Mouse (Mus musculus) bone marrow macrophage, adult 2 months (primary cell): Measurements from ENCODE around the gene Bak1. TPM values are rescaled to one million over a fixed set of nuclear protein-coding genes. Genes with fewer than 3 reads are reported as not detected.

ENCODE experiments used
- H3K27ac ChIP-seq: 2 replicates; pipeline ENCODE4 v1.5.1; 2012; ENCODE audit warnings: low read depth, low read length; ENCODE audit not compliant: insufficient read depth
- H3K4me1 ChIP-seq: 2 replicates; pipeline ENCODE4 v1.6.1; 2012; ENCODE audit warnings: low read length; ENCODE audit not compliant: control insufficient read depth, insufficient read depth
- H3K4me3 ChIP-seq: 2 replicates; pipeline ENCODE4 v1.5.1; 2012; ENCODE audit warnings: mild to moderate bottlenecking, low read length, moderate library complexity; ENCODE audit not compliant: insufficient read depth
- CTCF ChIP-seq: IDR thresholded peaks from 2 replicates; pipeline ENCODE4 v1.5.1; 2012; ENCODE audit warnings: low read depth, mild to moderate bottlenecking, low read length, moderate library complexity
- POLR2A ChIP-seq: IDR thresholded peaks from 2 replicates; pipeline ENCODE4 v1.6.1; 2012; ENCODE audit warnings: mild to moderate bottlenecking, low read depth, low read length, borderline replicate concordance
- polyA plus RNA-seq: library from polyadenylated mRNA; stranded (reverse); fragments of >200 nt; gene quantifications from 2 replicates; pipeline ENCODE4 v1.2.4, GENCODE M21; 2012; ENCODE audit not compliant: missing spikeins, insufficient read depth, insufficient read length

Bak1 gene
- polyA plus RNA-seq, 1 experiment, result 83.0 TPM

DNA sequence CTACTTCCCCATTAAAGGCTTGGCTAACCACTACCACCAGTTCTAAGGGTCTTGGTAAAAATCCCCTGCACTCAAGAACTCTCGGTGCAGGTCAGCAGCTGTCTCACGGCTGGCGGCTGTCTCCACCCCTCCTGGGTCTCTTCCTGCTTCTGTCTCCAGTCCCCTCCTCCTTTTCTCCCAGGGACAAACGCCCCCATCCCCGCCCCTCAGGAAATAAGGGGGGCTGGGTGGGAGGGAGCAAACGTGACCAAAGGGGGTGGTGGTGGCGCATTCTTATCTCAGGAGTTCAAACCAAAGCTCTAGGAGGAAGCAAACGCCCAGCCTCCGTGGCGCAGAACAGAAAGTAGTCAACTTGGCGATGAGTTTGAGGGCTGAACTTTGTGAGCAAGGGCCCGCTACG is 27.4 kb upstream of the Bak1 start:
- no peak for TF ChIP-seq POLR2A
- no peak for TF ChIP-seq CTCF
- Histone ChIP-seq H3K4me3 (peak overlapping the region; percentile 75), H3K4me1 (peaks cover 28% of the 10 kb centered on the region), H3K27ac (peak overlapping the region; percentile 64)

- TF ChIP-seq POLR2A (no peak), CTCF (no peak)
- H3K27ac ChIP-seq, result no peak overlapping the region
- peaks cover 30% of the 10 kb centered on the region for H3K4me1 ChIP-seq
- H3K4me3 ChIP-seq, result no peak overlapping the region
These were observed 22.7 kb upstream of the Bak1 start for GRCm38 (mm10) chr17:27051514-27051913.

GRCm38 (mm10) chr17:27050853-27051252 is 22.0 kb upstream of the Bak1 start:
- no peak overlapping the region for H3K27ac ChIP-seq
- H3K4me3 ChIP-seq, result no peak overlapping the region
- no peak for TF ChIP-seq POLR2A
- TF ChIP-seq CTCF, result no peak
- H3K4me1 ChIP-seq, result peaks cover 33% of the 10 kb centered on the region

DNA sequence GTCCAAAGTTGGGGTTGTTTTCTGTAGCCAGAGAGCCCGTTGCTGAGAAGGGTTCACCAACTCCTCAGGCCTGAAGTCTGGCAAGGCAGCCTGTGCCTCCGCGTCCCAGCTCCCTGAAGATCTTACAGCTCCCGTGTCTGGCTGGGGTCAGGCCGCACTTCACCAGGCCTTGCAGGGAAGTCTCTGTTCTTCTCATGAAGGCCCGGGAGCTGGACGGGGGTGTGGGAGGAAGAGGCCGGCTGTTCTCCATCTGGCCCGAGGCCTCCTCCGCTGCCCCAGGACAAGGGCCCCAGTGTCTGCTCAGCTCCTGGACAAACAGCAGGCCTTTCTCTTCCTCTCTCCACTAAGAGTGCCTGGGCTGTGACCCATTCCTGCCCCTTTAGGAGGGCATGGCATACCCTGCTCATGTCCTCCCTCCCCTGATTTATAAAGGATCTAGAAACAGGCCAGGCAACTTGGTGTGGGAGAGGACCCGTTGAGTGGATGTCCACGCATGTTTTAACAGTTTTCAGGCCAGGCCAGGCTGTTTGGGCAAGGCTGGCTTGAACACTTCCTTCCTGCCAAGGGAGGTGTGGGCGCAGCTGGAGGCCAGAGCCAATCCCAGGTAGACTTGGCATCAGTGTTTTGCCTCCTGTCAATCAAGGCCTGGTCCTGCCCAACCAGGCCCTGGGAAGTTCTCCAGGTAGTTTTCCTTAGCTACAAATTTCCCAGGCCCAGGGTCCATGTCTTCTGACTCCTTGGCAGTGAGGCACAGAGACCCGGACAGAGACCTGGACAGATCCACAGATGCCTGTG is 19.8 kb upstream of the Bak1 start:
- Histone ChIP-seq H3K27ac (no peak overlapping the region), H3K4me1 (peaks cover 34% of the 10 kb centered on the region), H3K4me3 (no peak overlapping the region)
- TF ChIP-seq CTCF (no peak), POLR2A (no peak)

GRCm38 (mm10) chr17:27047762-27048444 is 19.1 kb upstream of the Bak1 start:
- Histone ChIP-seq H3K27ac (no peak overlapping the region), H3K4me3 (no peak overlapping the region), H3K4me1 (peaks cover 35% of the 10 kb centered on the region)
- TF ChIP-seq CTCF (peak; percentile 64), POLR2A (no peak)

DNA sequence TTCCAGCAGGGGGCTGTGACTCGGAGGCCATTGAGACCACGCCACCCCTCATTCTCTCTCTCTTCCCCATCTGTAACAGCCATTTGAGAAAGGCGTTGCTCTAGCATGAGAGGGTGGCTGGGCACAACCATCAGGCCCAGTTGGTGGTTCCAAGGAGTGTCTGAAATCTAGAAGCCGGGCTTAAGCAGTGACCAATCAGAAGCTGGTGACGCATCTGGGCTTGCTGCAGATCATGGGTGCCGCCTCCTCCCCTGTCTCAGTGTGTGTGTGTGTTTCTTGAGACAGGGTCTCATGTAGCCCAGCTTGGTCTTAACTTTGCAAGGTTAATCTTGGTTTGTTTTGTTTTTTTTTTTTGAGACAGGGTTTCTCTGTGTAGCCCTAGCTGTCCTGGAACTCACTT is 16.4 kb upstream of the Bak1 start:
- Histone ChIP-seq H3K27ac (no peak overlapping the region), H3K4me1 (peaks cover 35% of the 10 kb centered on the region), H3K4me3 (no peak overlapping the region)
- no peak for TF ChIP-seq POLR2A
- TF ChIP-seq CTCF, result no peak

DNA sequence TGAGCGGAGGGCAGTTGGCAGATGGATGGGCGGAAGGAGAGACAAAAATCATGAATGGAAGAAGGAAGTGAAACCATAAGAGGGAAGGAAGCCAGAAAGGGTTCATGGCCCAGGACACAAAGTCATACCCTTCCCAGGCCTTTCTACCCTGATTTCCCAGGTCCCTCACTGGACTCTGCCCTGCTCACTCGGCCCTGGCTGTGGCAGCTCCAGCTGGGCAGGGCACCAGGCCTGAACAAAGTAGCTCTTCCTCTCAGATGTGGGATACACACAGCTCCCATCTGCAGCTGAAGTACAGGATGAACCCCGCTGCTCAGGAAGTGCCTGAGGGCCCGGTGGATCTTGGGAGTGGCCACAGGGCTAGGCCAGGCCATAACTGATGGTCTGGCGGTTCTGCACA is 14.0 kb upstream of the Bak1 start:
- H3K27ac ChIP-seq, result peak overlapping the region; percentile 71
- peaks cover 46% of the 10 kb centered on the region for H3K4me1 ChIP-seq
- TF ChIP-seq POLR2A (no peak), CTCF (no peak)
- H3K4me3 ChIP-seq, result no peak overlapping the region

DNA sequence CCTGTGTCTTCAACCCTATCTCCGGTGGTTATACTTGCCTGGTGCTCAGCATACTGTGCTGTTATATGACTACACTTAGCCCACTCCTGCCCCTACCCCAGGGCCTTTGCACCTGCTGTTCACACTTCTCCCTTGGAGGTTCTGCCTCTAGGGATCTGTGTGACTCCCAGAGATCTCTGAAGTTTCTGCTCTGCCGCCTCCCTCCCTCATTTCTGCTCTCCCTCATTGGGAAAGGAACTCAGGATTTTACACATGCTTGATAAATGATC is 12.9 kb upstream of the Bak1 start:
- no peak for TF ChIP-seq POLR2A
- H3K4me1 ChIP-seq, result peaks cover 43% of the 10 kb centered on the region
- H3K4me3 ChIP-seq, result no peak overlapping the region
- H3K27ac ChIP-seq, result no peak overlapping the region

DNA sequence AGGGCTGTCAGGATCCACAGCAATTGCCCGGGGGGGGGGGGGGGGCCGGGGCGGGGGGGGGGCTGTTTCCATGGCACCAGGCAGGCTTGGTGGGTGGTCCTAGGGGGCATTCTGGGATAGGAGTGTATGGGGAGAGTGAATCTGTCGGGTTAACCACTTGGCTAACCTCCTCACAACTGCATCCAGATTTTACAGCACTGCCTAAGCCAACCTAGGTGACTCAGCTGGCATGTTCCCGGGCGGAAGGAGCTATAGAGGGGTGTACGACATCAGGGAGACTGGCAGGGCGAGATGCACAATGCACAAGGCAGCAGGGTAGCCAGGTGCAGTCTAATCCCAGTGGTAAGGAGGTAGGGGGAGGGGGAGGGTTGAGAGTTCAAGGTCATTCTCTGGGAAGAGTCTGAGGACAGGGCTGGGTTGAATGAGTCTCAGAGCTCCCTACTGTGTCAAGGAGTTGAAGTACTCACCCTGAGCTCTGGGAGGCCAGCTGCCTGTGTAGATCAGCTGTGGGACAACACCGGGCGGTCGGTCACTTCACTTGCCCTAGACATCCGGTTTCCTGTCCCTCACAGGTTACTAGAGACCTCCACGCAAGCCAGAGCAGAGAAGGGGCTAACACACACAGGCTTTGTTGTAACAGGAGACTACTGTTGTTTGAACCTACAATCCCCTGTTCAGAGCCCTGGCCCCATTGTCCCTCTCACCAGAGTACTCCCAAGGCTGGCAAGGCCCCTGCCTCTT is 12.4 kb upstream of the Bak1 start:
- Histone ChIP-seq H3K27ac (no peak overlapping the region), H3K4me1 (peaks cover 38% of the 10 kb centered on the region), H3K4me3 (no peak overlapping the region)
- TF ChIP-seq CTCF (no peak), POLR2A (no peak)
